Mouse (Mus musculus) c-Kit-positive CD71-negative TER-119-negative erythroid progenitor cells, embryonic 14.5 days (primary cell): ENCODE results near the gene R3hcc1l.

Experiments used
- DNase-seq: peaks from one replicate; pipeline ENCODE4 v3.0.0-alpha.2; 2013; ENCODE audit warnings: low read depth

Gene R3hcc1l

DNA sequence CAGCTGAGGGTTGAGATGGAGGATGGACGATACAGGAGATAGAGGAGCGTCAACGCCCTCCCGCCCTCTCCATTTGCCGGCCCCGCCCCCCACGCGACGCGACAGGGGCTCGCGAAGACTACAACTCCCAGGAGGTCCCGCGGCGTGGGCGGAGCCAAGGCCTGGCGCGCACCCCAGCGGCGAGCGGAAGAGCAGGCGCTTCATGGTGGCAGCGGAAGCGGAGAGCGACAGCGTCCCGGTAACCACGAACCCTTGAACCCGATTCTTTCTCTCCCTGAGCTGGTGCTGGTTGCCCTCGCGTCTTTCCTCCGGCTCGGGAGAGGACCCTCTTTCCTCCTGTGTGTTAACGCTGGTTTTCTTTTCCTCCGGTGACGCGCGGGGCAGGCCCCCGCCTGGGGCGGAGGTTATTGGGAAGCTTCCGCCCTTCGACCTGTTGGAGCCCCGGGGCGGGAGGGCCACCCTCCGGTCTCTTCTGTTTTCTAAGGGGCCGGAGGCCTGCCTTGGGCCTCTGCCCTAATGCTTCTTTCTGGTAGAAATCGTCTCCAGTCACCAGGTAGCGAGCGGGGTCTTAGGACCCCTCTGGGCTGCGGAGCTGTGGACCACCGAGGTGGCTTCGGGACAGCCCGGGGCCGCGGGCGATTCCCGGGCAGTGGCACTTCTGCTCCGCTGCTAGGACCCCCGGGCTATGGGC, at the start of gene R3hcc1l:
TSS of gene R3hcc1l (plus strand) at position 140 of the 691 bp plus-strand sequence.
- peak; percentile 87 for DNase-seq

DNA sequence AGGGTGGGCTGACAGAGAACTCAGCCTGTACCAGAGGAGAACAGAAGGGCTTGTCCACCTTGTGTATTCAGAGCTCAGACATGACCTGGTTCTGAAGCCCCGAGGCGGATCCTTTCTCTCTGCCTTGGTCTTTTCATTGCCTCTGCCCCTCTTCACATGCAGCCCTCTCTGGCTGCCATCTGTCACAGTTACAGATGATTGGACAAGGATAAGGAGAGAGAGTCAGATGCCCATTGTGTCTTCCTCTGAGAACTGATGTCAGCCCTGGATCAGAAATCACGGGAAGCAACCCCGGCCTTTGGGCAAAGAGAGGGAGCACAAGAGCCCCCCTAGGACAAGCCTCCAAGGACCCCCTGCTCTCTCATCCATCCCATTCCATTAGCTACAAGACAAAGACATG, 47.0 kb upstream of the R3hcc1l start:
- no peak for DNase-seq

DNA sequence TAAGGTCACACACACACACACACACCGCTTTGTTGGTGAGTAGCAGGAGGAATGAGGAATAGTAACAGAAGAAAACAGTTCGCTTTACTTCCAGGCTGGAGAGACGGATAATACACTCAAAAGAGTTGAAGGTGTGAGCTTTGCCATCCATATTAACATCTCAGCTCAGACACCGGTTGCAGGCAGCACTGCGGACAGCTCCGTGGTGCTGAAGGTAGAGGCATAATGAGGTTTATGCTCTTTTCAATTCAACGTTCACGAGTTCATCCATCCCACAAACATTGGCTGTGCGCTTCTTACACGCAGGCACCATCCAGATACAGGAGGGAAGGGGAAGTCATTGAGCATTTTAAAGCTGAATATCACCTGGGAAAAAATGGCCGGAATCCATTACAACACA, 45.7 kb upstream of the R3hcc1l start:
- DNase-seq, result peak; percentile 10

DNA sequence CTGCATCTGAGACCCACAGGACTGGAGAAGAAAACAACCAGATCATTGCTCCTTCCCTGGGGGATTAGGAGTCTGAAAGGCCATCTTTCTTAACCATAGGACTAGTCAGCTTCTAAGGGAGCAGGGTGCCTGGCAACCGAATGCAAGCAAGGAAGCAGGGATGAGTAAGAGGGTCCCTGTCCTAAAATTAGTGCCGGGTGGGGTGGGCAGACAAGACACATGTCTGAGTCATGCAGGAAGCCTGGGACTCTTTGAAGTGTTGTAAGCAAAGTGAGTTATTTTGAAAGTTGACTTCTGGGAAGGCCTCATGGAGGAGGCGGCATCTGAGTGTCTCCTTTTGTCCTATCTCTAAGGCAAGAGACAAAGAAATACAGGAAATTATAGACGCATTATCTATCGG, 40.8 kb upstream of the R3hcc1l start:
- DNase-seq, result no peak

DNA sequence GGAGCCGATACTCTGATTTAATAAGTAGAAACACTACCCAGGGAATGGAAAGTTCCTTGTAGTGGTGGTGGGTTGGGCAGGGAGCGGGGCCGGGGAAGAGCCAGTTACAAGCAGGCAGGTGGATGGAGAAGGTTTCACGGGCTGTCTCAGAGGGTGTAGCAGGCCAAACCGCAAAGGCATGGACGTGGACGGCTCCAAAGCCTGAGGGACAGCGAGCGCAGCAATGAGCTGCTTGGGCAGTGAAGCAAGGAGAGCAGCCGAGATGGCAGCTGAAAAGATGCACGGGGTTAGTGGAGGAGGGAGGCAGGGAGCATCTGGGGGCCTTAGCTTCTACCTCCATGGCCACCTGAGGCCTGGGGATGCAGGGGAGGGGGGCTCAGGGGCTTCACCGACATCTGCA, 40.3 kb upstream of the R3hcc1l start:
- no peak for DNase-seq

DNA sequence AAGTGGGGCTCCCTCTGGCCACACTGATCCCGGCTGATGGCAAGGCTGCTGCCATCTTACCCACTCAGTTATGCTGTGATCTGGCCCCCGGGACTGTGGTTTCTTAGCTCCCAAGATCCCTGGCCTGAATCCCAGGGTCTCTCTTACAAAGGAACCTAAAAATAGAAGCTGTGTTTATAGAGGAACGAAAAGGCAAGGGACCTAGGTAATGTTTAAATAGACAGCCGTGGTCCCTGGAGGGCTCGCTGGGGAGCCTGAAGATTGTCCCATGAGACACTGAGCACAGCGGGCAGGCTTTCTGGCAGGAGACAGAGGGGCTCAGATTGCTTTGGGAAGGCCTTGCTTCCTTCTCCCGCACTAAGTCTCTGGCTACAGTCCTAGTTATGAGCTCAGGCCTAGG, 33.1 kb upstream of the R3hcc1l start:
- no peak for DNase-seq

DNA sequence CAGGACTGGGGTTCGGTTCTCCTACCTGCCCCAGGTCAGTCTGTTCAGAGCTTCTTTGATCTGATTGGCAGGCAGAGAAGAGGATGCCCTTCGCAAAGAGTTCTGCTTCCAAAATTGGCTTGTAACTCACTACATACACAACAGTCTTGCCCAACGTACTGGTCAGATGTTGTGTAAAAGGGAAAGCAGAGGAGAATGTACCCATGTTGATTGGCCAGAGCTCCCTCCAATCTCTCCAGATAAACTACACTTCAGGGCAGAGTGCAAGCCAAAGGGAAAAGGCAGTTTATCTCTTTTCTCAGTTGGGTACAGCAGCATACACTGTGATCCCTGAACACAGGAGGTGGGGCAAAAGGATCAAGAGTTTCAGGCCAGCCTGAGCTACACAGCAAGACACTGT, 31.3 kb upstream of the R3hcc1l start:
- no peak for DNase-seq

DNA sequence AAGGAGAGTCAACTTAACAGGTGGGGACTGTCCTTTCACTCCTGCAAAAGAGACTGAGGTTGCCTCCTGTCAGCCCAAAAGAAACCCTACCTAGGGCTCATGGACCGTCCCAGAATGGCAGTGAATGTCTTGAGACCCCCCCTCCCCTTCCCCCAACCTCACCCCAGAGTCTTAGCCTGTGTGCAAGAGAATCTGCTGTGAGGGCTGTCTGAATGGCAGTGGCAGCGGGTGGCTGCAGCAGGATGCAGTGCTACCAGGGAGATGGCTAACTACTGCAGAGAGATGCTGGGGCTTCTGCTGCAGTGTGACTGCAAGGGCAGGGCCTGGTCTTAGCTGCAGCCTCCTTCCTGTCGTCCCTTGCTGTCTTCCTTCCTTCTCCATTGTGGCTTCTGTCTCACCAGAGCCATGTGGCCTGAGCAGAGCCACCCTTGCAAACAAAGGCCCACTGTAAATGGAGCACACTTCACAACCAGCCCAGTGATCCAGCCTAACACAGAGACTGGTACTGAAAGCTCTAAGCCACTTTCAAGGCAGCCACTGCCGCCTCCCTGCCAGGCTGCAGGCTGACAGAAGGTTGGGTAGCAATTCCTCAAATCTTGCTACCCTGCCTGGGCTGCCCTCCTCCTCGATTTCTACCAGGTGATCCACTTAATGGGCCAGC, 25.2 kb upstream of the R3hcc1l start:
- no peak for DNase-seq

DNA sequence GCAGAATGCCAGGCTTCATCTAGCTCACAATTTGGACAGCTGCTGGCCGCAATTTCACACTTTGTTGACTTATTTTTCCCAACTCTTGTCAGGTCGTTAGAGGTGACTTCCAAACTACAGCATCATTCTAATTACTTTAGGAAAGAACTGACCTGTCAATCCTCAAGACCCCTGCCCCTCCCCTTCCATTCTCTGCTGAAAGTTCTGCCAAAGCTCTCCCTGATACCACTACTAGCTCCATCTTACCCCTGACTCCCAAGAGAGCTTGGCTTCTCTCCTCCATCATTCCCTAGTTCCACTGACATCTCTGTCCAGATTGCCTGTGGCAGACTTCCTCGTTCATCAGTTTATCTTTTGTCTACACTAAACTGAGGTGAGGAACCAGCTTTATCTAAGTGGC, 14.4 kb upstream of the R3hcc1l start:
- no peak for DNase-seq

DNA sequence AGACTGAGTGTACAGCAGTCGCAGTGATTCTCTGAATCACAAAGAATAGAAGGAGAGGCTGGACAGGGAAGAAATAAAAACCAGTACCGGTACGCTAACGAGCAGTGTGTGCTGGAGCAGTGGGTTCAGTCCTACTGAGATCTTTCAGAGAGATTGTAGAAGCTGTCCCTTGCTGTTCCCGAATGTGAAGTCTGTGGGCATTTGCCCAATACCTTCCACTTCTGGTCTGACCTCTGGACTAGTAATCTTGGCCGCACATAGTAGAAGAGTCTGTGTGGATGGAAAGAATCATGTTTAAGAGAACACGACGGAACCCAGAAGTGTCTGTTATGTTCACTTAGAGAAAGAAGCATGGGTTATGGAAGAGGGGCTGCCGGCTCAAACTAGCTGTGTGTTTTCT, 8.9 kb upstream of the R3hcc1l start:
- no peak for DNase-seq

DNA sequence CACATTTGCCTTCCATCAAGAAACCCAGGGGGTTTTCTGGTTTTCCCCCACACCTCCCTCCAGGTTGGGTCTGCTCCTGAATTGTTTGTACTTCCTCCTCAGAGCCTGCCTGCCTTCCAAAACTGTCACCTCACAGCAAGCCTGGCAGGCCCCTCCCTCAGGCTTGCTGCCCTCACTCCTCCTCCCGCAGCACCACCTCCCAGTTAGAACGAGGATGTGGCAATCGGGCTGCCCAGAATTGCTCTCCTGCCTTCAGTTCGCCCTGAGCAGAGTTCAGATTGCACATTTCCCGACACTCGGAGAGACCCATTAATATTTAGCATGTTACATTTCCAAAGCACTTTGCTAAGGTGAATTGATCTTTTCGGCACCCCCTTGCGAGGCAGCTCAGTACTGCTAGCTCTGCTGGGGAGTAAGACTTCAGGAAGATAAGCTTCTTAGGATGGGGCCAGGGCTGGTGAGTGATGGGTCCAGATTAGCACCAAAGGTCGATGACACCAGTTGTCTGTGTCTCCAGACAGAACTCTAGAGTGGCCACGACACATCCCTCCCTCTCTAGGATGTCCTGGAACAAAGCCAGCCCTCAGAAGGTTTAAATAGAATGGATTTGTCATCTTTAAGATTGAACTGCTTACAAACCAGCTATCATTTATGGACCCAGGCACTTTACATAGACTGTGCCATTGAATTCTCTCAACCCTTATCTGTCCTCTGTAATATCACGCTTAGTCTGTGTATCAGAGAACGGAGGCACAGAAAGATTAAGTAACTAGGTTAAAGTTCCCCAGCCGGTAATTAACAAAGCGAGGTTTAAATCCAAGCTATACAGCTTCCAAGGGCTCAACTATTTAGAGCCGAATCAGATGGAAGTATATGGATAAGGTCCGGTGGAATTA, 8.0 kb upstream of the R3hcc1l start:
- no peak for DNase-seq

DNA sequence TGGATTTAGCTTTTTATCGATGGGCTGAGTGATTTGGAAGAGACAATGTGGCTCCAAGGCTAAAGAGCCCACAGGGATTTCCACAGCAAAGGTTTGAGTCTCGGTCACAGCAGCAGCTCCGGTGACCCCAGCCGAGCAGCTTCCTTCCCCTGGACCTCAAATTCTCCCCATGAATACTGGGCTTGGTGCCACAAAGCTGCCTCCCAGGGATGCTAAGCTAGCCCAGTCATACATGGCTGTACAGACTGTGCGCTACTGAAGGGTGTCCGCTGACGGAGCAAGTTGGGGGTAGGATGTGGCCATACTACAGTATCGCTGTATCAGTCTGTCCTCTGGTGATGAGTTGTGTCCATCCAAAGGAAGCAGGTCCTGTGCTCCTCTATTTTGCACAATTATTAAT, 2.9 kb upstream of the R3hcc1l start:
- no peak for DNase-seq

DNA sequence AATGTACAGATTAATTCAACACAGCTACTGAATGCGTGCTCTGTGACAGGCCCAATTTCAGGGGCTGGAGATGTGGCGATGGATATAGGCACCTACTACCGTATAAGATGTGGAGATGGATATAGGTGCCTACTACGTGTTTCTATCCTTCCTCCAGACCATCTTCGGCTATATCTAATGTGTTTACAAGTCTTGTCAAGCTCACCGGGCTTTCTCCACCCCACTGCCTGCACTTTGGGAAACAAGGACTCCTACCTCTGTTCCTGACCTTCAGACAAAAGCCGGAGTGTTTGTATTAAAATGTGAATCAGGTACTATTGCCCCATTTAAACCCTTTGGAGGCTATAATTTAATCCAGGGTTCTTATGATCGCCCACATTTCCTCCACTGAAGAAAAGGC, 2.4 kb upstream of the R3hcc1l start:
- no peak for DNase-seq

DNA sequence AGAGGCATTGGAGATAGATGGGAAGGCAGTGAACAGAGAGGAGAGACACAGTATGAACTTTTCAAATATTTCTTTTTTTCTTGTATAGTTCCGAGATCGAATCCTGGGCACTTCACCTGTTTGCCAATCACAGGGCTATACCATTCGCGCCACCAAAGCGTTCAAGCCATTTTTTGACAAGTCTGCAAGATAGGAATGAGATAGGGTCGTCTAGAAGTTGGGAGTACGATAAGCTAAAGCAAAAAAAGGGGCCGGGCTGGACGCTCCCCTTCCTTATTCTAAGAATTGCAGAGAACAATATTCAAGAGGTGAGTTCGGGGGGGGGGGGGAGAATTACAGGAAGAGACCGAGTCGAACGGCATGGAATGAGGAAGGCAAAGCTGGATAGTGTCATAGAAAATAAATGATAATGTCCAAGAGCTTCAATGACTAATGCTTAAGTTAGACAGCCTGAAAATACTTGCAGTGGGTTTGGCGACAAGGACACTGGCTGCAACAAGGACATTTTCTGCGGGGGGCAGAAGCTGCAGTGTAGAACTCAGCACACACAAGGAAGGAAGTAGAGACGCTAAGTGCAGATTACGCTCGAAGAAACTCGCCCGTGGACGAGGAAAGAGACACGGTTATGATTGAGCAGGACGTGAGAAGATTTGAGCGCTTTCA, 471 bp upstream of the R3hcc1l start:
- no peak for DNase-seq

DNA sequence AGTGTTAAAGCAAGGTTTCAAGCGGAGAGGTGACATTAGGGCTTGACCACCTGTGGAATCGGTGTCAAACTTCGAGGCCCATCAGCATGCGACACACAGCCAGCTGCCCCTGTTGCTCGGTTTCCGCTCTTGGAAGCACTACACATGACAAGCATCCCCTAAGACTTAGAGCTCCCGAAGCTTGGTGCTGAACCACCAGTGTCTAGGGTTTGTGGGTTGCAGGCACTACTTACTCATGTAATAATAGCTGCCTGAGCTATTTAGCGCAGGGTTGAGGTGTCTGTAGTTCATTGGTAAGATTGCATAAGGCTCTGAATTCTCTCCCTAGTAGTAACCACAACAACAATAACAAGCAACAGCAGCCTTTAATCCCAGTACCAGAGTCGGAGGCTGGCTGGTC, 1.2 kb downstream of the R3hcc1l start:
- no peak for DNase-seq

DNA sequence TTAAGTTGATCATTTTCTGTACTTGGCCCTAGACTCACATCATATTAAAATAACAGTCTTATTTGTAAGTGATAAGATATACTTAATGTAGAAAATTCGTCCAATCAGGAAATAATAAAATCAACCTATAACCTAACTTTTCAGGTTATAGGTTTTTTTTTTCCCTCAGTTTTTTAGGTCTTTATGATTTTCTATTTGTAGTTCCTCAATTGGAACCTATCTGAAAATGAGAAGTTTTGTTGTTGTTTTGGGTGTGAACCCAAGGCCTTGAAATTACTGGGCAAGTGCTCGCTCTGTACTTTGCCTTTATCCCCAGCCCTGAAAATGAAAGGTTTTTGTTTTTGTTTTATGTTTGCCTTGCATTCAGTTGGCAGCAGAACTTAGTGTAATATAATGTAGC, 6.1 kb downstream of the R3hcc1l start:
- no peak for DNase-seq

DNA sequence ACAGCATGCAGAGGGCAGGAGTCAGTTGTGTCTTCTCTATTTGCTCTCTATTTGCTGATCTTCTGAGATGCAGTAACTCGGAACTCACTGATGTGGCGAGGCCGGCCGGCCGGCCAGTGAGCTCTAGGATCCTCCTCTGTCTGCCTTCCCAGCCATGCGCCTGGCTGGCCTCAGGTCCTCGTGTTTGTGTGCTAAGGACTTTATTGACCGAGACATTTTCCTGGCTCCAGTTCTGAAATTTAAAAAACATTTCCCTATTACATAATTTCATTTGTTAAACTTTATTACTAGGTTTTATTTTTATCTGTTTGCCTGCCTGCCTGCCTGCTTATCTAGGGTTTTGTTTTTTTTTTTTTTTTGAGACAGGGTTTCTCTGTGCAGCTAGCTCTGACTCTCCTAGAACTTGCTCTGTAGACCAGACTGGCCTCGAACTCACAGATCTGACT, 11.5 kb downstream of the R3hcc1l start:
- no peak for DNase-seq

DNA sequence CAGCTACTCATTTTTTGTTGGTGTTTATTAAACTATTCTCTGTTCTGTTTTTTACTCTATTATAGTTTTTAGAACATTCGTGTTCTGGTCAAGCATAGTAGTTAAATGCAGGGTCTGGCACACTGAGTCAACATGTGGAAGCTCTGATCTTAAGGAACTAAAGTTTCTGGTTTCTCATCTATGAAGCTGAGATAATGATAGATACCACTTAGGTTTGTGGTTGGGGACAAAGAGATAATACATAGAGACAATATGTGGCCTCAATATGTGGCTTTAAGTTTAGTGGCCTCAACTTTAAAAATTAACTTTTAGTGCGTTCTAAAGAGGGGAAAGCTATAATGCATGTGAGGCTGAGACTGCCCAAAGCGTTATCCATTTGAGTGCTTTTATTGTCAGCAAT, 15.9 kb downstream of the R3hcc1l start:
- DNase-seq, result no peak

DNA sequence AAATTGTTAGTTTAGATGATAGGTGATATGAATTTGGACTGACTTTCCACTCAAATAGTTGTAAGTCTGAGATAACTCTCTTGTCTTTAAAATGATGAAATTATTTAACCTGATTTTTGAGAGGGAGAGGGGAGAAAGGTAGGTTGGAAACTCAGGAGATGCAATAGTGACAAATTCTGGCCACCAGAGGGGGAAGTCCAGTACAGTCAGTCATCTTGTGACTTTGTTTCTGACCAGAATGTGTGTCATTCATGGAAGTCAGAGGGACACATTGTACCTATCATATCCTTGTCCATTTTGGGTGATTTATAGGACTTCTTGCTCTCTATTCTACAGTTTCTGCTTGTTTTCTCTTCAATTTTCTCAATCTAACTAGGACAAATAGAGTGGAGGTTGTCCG, 19.0 kb downstream of the R3hcc1l start:
- no peak for DNase-seq

DNA sequence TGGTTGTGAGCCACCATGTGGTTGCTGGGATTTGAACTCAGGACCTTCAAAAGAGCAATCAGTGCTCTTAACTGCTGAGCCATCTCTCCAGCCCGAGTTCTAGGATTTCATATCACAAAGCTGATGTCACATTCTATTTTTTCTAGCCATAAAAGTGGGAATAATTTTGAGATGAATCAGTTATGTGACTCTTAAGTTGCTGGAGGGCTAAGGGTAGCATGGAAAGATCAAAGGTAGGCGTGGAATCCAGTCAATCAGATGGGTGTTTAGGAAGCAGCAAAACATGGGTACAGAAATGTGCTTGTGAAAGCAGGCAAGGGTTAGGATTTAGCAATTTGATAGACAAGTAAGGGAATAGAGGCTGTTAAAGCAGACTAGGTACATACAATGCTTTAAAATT, 20.4 kb downstream of the R3hcc1l start:
- no peak for DNase-seq

DNA sequence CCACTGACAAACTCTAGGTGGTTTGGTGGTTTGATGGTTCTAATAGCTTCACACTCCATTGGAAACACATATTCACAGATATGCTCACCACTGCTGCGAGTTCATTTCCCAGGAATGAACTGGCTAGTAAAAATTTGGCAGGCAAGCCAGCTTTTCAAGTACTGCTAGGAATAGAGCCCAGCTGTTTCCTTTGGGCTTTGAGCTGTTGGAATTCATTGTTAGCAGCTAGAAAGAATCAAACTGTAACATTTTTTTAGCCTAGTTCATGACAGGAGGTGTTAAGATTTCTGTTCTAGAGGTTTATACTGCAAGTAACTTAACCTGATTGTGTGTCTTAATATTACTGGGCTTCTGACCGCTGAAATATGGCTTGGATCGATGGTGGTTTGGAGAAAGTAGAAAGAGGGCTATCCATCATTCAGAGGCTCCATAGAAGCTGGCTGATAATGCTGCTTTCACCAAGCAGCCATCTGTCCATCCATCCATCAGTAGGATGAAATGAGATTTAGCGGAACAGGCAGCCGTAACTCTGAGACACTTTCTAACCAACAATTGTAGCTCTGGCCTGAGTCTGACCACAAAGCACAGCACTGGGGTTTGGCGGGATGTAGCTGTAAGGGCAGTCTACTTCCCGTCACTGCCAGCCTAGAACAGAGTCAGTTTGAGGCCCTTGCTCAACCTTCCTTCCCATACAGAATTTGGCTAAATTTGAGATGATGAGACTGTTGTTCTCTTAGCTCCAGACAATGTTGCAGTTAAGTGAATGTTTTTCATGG, 21.0 kb downstream of the R3hcc1l start:
- no peak for DNase-seq

DNA sequence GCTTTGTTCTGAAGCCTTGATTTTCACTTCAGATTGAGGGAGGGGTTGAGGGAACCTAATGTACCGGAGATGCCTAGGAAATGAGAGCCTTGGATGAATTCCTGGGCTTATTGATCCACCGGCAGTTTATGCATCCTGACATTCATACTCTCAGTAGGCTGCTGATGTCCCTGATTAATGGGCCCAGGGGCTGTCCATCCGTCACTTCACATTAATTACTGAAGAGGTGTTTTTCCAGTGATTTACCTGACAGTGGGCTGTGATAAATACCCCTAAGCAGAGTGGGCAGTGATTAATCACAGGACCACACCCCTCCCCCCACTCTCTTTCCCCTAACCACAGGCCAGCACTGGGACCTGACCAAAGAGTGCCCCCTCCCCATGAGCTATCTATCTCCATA, 22.1 kb downstream of the R3hcc1l start:
- DNase-seq, result no peak
